Mouse (Mus musculus): ENCODE measurements at regions not wholly inside any gene's neighbourhood (a gene's known extent, or its start where the extent isn't known, plus 50 kb on each side); places are given as distances from the start of the nearest gene placed in this dataset.
A peak's percentile ranks its signal among the peaks of the same experiment; 100 is the strongest.
"Not testable (repeated sequence)": the region's sequence is repeated elsewhere in the genome, so short reads cannot be mapped to it uniquely, and the experiment has no call there.

DNA sequence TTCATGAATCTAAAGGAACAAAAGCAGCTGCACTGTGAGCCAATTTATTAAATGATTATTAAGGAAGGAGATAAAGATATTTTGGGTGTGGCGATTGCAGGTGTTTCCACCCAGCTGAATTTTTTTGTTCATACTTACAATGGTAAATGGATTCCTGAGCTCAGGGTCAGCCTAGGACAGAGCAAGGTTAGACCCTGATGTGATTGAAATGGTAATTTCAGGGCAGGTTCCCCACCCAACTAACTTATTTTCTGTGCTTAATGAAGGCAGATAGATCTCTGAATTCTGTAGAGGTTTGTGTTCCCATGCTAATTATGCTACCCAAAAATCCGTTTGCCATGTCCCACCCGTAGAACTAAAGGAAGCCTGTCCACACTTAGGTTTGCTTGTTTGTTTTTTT, 258.8 kb upstream of the St6gal2 start:
- no peak for DNase-seq (ENCODE audit: low spot score)

DNA sequence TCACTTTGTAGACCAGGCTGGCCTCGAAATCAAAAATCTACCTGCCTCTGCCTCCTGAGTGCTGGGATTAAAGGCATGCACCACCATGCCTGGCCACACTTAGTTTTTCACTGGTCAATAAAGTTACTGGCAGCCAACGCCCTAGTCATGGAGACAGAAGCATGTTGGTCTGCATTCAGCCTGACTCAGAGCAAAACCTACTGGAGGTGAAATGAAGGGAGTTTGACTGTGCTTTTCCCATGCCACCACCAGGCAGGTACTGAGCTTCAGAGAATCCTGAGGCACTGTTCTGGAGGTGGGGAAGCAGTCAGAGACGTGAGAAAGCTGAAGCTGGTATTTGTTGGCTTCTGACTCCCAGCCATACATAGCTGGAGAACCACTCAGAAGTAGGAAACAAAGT, 258.4 kb upstream of the St6gal2 start:
- DNase-seq (ENCODE audit: low spot score), result no peak

DNA sequence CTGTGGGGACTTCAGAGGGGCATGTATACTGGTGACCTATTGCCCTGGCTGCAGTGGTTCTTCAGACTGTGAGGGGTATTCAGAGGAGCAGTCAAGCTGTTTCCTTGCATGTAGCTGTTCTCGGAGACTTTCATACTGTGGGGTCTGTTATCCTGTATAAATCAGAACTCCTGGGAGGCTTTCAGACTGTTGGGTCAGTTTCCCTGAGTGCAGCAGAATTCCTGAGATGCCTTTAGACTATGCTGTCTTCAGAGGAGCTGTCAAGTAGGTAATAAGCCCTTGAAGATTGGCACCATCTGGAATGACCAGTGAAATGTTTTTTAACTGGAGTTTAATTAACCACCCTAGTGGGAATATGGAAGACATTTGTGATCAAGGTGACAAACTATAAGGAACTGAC, 238.6 kb upstream of the St6gal2 start:
- no peak for DNase-seq (ENCODE audit: low spot score)

DNA sequence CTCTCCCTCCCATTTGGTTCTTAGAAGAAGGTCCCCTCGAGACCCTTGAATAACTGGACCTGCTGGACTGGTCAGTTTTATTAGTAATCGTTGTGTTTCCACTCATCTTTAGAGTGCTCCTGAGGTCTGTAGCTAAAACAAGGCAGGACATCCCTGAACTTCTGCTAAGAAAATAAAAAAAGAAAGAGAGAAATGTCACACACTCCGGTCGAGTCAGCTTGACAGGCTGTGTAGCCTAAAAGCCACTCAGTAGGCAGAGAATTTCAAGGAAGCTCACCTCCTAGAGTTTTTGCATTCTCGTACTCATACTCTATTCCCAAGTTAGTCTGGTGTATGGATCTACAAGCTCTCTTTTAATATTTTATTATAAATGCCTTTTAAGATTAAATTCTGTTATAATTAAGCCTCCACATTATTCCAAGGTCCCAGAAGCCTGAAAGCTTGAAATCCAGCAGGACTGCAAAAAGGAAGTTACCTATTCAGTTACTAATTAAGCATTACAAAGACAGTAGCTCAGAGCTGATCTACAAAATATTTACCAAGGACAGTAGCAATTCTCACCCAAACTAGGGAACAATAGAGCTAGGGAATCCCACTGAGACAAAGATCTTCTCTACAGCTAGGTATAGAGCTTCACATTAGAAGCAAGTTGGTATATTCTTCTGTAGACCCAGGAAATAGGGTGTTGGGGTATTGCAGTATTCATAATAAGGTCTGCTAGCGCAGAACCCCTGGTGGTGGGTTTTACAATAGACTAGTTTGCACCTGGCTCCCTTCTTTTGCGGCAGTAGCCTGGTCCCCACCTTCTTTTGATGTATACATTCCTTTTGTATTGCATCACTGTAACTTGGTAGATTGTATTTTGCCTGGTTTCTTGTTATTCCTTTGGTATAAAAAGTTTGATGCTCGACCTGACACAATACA, 226.7 kb upstream of the St6gal2 start:
- DNase-seq (ENCODE audit: low spot score), result not testable (repeated sequence)

DNA sequence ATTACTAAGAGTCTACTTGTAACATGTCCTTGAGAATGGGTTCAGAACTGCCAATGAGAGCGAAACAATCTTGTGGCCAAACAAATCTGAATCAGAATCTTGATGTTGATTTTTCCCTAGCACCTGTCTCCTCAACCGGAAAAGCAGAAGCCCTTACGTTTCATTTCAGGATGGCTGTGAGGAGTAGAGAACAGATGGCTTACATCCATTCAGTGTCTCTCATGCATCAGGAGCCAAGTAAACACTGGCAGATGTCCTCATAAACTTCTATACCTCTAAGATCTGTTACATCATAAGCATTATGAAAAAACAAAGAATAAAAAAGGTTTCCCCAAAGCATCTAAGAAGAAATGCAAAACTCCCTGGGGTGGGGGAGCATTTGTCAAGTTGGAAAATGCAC, 221.1 kb upstream of the St6gal2 start:
- DNase-seq (ENCODE audit: low spot score), result no peak

DNA sequence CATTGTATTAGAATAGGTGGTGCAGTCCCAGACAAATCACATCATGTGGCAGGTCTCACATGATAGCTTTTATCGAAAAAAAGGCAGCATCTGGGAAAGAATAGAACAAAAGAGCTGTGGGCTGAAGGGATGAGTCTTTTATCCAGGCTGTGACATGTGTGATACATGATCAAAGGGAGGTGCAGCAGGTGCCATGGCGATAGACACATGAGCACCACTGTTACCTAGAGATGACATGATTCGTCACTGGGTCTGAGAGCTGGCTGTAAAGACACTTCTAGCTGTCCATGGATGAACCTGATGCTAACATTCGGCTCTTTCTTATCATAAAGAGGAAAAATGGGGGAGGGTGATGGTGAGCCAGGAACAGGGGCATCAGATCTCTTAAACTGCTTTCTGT, 210.9 kb upstream of the St6gal2 start:
- no peak for DNase-seq (ENCODE audit: low spot score)

DNA sequence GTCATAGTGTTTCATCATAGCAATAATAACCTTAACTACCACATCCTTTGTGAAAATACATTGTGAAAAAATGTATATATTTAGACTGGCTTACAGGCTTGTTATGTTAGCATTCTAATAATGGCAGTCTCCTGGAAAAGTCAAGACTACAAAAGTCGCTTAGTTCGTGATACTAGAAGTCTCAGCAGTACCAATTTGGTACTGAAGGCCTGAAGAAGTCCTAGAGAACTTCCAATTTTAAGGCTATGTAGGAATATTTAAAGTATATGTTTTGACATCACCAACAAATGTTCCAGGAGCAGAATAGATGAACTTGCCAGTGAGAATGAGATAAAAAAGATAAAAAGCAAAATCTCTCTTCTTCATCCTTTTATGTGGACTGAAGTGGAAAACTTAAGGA, 182.5 kb upstream of the St6gal2 start:
- no peak for DNase-seq (ENCODE audit: low spot score)

DNA sequence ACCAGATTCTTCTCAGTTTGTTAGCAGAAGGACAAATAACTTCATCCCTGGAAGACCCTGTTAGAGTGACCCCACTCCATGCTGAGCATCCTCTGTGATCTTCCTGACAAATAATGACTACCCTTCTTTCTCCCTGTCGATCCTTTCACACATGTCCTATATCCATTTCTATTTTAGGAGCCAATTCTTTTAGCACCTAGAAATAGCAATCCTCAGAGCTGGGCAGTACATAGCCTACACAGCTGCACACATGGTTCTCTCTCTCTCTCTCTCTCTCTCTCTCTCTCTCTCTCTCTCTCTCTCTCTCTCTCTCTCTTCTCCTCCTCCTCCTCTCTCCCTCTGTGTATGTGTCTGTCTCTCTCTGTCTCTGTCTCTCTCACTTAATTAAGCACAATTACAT, 168.6 kb upstream of the St6gal2 start:
- DNase-seq (ENCODE audit: low spot score), result no peak

DNA sequence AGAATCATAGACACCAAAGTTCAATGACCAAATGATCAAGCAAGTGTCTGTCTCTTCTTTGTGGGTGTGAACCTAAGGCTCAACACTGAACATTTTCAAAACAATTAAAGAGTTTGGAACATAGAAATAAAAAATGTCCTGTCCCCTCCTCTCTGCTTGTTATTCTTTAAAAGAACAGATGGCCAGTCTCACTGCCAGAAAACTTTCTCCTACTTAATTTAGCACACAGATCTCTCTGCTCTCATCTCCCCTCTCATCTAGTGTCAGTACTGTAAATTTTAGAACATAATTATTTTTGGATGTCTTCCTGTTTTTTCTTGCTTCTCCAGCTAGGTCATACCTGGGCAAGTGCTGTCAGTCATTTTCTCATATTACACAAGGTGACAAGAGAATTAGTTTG, 163.9 kb upstream of the St6gal2 start:
- DNase-seq (ENCODE audit: low spot score), result no peak

DNA sequence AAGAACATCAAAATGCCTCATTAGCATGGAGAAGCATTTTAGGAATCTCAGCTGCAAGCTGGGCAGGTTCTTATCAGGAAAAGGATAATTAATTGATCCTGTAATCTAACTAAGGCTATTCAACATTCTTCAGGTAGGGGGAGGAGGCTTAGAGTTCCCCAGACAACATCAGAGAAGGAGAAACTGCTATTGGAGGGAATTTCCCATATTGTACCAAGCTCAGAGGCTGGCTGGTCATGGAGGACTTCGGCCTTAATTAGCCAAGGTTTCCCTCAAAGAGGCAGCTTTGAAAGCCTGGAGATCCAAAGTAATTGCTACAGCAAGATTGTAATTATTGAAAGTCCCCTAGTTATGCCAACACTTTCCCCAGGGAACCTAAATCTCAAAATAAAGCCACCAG, 156.6 kb upstream of the St6gal2 start:
- no peak for DNase-seq (ENCODE audit: low spot score)

DNA sequence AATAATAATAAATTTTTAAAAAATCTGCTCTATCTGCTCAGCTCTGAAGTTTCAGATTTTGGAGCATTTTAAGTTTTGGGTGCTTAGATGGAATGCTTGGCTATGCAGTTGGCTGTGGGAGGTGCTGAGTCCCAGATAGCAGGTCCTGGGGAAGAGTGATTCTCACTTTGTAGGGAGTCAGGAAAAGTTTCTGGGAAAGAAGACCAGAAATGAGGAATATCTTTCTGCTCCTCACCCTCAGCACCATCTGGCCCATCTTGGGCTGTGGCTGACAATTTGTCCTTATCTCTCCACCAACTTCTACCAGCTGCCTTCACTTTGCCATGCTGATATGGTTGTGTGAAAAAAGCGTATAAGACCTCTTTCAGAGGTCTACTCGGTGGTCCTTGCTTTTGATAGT, 152.5 kb upstream of the St6gal2 start:
- no peak for DNase-seq (ENCODE audit: low spot score)

DNA sequence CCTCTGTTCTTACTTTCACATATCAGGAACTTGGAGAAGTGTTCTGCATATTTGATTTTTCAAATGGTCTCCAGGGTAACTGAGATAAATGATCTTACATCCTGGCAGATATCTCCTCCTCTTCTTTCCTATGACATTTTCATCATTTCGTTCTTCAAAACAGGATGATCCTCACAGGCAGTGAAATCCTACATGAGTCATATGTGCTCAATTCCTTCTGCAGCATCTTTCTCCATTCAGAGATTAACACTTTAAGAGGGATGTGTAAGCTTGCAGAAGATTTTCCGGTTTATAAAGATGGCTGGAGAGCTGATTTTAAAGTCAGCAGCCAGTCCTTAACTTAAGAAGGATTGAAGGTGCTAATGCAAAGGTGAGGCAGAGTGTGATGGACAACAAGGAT, 148.5 kb upstream of the St6gal2 start:
- no peak for DNase-seq (ENCODE audit: low spot score)

DNA sequence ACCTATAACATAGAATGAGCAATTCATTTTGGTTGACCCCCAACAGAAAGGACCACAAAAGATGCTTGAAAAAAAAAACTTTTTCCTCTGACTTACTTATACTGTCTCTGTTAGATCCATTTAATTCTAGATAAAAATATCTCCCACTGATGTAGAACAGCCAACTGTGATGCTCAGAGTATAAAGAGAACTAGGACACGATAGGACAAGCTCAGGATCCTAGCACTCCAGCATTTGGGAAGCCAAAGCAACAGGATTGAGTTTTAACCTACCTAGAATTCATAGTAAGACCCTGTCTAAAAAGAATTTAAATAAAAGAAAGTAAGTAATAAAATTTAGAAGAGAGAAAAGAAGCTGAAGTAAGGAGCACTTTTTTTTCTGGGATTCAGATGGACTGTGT, 146.3 kb upstream of the St6gal2 start:
- no peak for DNase-seq (ENCODE audit: low spot score)

DNA sequence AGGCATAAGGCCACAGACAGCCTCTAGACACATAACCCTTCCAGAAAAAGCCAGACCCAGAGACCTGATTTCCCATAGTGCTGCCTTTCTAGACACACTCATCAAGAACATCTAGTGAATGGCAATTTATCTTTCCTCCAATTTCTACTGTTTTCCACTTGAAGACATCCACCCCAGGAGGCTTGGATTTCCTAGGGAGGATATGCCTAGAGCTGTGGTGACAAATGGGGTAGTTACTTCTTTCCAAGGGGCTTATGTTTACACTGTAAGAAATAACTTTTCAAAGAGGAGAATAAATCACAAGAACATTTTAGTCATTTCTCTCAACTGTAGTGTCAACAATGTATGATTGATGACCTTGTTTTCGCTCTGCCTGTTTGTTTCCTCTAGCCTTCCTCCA, 124.2 kb upstream of the St6gal2 start:
- no peak for DNase-seq (ENCODE audit: low spot score)

DNA sequence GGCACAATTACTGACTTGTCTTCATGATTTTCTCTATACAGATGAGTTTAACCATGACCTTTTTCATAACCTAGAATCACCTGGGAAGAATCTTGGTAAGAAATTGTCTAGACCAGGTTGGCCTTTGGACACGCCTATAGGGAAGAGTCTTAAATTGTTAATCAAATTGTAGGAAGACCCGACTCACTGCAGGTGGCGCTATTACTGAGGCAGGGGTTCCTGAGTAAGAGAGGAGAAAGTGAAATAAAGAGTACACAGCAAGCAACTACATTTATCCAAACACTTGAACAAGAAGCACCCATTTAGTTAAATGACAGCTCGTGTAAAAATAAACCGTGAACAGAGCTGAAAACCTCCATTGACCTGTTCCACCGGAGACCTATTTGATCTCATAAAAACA, 85.9 kb upstream of the St6gal2 start:
- DNase-seq (ENCODE audit: low spot score), result no peak

DNA sequence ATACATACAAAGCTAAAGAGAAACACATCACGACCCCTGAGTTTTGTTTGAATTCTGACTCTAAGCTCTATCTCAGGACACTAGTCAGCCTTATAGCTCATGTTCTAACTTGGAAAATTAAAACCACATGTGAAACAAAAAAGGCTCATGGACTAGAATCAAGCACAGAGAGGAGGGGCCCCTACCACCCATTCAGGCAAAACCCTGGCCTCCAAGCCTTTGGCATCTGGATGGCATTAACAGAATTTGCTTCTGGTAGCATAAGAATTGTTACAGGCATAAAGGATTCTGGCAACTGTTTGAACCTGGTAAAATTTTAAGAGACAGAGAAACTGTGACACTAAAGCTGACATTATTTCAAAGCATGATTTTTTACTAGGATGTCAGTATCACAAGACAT, 78.1 kb upstream of the St6gal2 start:
- no peak for DNase-seq (ENCODE audit: low spot score)

DNA sequence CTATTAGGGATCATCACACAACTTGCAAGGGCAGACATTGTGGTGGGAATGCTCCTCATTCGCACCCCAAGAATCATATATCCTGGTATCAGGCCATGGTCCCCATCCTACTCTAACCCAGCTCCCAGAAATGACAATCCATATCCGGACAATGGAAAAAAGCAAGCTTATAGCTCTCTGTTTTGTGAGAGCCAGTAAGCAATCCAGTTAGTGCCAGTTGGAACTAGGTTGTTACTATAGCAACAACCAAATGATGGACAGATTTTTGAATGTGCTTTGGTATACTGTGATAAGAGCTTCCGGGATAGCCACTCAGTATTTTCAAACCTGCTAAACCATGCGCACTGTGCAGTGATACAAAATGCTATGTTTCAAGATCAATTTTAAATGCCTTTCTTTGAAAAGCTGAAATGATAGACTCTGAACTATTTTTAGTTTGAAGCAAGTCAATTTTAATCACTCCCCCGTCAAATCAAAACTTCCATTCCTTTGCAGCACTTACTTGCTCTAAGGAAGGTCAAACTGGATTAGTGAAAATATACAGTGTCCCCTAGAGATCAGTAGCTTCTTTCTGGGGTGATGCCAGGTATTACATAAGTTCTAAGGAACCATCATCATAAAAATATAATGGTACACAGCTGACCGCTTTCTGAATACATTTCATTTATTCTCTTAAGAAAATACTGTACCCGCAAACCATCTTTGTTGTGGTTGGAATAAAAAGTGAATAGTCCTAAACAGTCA, 77.5 kb upstream of the St6gal2 start:
- peak; percentile 15 for DNase-seq (ENCODE audit: low spot score)

Measured in layer of hippocampus, adult 9-10 months (tissue).